Mouse (Mus musculus) cerebellum, postnatal 14 days (tissue): ENCODE results near the gene Gpat3.
A peak's percentile ranks its signal among the peaks of the same experiment; 100 is the strongest.

Experiments used
- DNase-seq, 2 experiments: peaks; one replicate each; pipeline ENCODE4 v3.0.0; 2021; ENCODE audit warnings: mixed read lengths in 2 of 2

Gpat3 gene

DNA sequence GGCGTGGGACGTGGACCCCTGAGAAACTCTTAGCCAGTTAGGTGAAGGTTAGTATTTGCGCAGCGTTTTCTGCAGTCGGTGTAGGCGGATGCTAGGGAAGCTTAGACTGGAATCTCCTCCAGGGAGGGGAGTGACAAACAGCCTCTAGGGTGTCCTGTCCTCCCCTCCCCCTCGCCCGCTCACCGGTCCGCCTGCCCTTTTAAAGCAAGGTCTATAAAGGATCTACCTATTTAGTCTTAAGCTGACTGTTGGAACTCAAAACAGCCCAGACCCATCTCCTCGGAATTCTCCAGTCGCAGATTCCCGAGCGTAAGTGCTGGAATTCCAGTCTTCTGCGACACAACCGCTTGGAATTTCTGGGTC lies at the start of gene Gpat3:
Gpat3 (plus strand) TSS at position 229 of the 363 bp plus-strand sequence.
- DNase-seq, result peak in 1 of 2 experiments; percentile 34

GRCm38 (mm10) chr5:100798165-100798860 lies 47.2 kb upstream of the Gpat3 start, which contains the start of the genes Helq and Mrps18c:
TSS of gene Helq (minus strand) at chr5:100798598.
TSS of gene Mrps18c (plus strand) at chr5:100798627.
- peak; percentile 96 for DNase-seq

- DNase-seq, result no peak
These were observed 27.2 kb upstream of the Gpat3 start for GRCm38 (mm10) chr5:100818341-100818740.

DNA sequence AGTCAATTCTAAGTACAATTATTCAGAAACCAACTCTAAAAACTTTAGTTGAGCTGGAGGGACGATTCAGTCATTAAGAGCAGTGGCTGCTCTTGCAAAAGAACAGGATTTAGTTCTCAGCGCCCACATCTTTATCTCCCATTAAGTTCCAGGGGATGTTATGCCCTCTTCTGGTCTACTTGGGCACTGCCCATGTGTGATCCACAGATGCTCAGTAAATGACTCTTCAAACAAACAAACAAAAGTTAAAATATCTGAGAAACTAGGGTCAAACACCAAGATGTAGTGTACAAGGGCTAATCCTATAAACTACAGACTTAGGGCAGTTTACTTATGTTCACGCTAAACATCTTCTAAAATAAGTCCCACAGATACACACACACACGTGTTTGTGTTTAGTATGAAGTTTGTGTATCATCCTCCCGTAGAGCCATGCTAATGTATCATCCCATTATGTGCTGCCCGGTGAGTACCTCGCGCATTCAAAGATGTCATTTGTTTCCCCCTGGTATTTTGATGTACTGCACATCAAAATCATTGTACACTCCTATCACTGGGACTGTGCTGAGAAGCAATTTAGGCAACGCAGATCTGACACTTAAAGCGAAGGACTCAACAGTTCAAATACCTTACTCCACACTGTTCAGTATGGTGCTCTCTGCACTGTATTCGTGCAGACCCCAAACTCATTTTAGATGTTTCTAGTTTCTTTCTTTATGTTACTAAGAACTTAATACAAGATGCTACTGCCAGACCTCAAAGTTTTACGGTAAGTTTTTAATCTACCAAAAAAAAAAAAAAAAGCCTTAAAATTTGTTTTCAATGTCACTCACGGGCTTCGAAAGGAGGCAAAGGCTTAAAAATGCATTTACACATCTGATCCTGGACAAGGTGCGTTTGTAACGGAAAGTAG lies 25.7 kb upstream of the Gpat3 start:
- DNase-seq, result peak; percentile 11 to 12

DNA sequence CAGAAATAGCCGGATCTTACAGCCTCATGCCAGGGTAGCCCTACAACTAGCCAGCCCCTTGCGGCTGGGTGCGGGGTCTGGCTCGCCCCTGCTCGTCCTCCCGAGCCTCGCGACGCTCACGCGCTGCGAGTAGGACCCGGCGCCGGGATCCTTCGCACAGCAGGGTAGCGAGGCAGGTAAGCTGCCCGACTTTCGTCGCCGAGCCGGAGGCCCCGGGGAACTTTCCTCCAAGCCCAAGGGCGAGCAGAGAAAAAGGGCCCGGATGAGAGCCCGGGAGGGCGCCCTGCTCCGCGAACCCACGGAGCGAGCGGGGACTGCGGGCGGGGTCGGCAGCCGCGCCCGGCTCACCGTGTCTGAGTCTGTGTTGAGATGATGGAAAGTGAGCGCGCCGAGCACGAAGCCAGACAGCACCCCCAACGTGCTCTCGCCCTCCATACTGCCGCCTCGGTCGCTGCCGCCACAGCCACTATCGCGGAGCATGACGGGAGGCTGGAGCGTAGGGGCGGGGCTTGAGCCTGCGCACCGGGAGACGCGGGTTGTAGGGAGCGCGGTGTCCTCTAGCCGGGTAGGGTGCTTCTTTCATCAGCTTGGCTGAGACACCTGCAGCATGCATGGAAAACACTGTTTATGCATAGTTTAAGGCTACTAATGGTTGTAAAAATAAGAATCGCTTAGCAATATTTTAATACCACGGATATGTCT lies 24.9 kb upstream of the Gpat3 start, which contains the start of gene Abraxas1:
Abraxas1 (minus strand) TSS at position 483 of the 702 bp plus-strand sequence.
- peak; percentile 85 to 90 for DNase-seq

DNA sequence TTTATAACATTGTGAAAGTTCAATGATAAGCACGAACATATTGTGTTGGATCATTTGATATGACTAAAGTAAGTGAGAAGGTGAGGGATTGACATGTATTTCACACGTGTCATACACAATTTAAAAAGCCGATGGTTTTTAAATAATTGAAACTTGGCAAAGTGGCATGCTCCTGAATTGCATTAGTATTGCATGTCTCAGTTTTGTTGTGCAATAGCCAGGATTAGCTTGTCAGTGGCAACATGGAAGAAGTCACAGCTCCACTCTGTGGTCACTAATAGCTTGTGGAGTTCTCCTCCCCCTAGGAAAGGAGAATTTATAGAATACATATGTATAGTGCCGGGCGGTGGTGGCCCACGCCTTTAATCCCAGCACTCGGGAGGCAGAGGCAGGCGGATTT lies 24.1 kb upstream of the Gpat3 start:
- DNase-seq, result no peak

DNA sequence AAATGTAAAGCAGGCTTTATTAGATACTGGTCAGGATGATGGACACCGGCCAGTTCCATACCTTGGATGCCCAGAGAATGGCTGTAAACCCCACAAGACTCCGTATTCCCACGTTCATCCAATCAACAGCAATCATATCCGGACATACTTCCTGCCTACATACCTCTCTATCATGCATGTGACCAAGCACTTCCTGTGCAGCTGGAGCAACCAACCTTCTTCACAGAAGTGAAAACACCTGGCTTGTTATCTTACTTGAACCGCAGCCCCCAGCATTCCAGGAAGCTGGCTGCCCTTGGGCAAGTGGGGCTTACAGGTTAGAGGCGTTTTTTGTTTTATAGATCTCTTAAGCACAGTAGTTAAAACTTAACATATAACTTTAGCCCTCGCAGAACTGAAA lies 22.7 kb upstream of the Gpat3 start:
- DNase-seq, result no peak

- DNase-seq, result peak in 1 of 2 experiments; percentile 10
These were observed 19.5 kb upstream of the Gpat3 start for GRCm38 (mm10) chr5:100825975-100826374.

- DNase-seq, result no peak
These were observed 19.0 kb upstream of the Gpat3 start for GRCm38 (mm10) chr5:100826531-100826930.

- no peak for DNase-seq
These were observed 16.8 kb upstream of the Gpat3 start for GRCm38 (mm10) chr5:100828701-100829100.

GRCm38 (mm10) chr5:100832680-100833079 lies 12.8 kb upstream of the Gpat3 start:
- DNase-seq, result no peak

DNA sequence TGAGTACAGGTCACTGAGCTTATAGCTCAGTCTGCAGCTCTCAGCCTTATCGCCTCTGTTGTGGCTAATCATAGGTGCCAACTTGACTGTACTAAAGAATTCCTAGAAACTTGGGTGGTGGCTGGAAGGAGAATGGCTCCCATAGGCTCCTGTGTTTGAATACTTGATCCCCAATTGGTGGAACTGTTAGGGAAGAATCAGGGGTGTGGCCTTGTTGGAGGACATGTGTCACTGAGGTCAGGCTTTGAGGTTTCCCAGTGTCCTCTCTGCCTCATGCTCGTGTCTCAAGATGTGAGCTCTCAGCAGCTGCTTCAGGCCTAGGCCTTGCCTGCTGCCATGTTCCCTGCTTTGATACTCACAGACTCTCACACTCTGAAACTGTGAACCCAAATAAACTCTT lies 11.7 kb upstream of the Gpat3 start:
- no peak for DNase-seq

DNA sequence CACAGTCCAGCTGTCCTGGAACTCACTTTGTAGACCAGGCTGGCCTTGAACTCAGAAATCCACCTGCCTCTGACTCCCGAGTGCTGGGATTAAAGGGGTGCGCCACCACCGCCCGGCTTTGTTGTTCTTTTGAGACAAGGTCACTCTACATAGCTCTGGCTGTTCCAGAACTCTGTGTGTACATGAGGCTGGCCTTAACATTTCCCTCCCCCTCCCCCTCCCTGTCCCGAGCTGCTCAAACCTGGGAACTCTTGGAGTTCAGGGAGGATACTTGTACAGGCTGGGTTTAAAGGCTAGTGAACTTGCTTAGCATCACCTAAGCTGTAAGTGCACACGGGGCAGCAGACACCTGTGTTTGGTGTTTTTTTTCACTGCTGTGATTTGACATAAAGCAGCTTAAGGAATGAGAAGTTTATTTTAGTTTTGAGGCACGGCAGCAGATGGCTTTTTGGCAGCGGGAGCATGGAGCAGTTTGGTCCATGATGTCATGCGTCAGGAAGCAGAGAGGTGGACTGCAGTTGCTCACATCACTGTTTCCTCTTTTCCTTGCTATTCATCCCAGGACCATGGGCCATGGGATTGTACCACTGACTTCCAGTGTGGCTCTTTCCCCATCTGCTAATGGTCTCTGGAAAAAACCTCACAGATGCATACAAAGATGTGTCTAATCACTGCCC lies 9.5 kb upstream of the Gpat3 start:
- no peak for DNase-seq

DNA sequence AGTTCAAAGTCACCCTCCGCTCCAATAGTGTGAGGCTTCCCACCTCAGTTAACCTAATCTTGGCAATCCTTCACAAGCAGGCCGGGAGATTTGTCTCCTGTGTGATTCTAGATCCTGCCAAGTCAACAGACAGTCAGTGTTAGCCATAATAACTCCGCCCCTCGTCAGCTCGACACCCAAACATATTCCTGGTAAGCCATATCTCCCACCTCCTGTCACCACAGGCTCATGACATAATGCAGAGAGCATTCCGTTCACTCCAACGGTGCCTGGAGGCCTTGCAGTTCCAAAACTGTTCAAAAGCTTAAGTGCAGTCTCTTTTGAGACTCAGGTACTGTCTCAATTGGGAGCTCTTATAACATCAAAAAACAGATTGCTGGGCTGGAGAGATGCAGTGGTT lies 7.6 kb upstream of the Gpat3 start:
- DNase-seq, result no peak

GRCm38 (mm10) chr5:100844485-100844884 lies 1.0 kb upstream of the Gpat3 start:
- DNase-seq, result no peak

DNA sequence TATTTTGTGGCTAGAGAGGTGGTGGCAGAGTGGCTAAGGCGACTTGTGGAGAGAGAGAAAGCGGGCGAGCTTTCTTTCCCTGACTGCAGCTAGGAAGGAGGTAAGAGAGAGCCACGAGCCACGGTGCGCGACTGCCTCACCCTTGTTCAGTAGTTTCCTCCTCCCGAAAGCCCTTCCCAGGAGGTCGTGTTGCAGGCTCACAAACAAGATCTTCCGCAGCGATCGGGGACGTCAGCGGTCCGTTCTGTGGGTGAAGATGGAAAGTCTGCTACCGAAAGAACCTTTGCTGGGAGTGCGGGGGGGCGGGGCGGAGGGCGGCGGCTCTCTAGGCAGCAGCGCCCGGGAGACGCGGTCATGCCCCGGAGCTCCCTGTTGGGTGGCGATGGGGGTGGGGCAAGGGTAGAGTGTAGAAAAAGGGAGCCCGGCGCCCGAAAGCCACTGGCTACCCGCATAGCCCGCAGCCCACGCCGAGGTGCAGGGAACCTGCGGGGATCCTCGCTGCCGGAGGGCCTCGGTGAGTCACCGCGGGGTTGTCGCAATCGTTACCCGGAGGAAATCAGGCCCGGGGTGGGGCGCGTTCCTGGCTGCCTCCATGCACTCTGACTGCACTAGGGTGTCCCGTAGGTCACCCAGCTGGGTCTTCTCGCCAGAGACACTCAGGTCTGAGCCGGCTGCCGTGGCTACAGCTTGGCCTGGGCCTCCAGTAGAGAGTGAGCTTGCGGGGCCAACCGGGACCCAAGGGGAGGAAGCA lies 510 bp downstream of the Gpat3 start:
- DNase-seq, result peak; percentile 28 to 36

GRCm38 (mm10) chr5:100846599-100846920 lies 1.0 kb downstream of the Gpat3 start:
- DNase-seq, result no peak

GRCm38 (mm10) chr5:100847143-100847542 lies 1.6 kb downstream of the Gpat3 start:
- no peak for DNase-seq

GRCm38 (mm10) chr5:100853963-100854362 lies 8.4 kb downstream of the Gpat3 start:
- no peak for DNase-seq

DNA sequence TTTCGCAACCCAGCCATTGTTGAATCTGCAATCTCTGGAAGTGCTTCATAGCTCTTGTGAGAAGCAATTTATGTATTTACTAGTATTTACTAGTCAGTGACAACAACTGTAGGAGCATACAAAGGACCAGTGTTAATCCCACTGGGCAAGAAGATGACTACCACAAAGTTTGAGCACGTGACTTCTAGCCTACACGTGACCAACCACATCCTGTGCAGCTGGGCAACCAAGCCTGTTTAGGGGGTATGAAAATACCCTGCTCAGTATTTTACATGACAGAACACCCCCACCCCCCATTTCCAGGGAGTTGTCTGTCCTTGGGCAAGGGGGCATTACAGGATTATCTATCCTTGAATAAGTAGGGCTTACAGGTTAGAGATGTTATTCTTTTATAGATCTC lies 11.0 kb downstream of the Gpat3 start:
- no peak for DNase-seq

DNA sequence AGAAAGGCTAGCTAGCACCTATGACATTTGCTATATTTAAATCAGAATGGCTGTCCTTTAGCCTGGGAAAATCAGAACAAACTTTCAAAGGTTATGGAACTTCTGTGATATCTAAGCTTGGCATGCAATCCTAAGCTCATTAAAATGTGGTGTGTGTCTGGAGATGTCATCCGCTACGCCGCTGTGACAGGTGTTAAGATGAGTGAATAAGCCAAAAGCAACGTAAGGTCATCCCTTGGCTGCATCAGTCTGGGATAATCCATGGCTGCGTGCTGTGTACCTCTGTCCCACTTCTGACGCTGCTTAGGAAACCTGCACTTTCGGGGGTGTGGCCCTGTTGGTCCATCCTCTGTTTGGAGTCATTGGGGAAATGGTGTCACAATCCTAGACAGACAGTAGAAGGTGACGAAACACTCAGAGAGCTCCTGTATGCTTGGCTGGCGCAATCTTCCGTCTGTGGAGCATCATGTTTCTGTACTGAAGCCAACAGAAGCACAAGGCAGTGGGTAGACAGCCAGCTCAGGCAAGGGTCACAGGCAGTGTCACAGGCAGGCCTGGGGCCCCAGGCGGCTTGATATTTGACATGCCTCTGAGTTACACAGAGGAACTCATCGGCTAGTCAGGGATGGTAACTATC lies 15.0 kb downstream of the Gpat3 start:
- peak; percentile 12 to 13 for DNase-seq
